8 mouse cellular contexts compared by ENCODE assay signal in the genomic region with DNA sequence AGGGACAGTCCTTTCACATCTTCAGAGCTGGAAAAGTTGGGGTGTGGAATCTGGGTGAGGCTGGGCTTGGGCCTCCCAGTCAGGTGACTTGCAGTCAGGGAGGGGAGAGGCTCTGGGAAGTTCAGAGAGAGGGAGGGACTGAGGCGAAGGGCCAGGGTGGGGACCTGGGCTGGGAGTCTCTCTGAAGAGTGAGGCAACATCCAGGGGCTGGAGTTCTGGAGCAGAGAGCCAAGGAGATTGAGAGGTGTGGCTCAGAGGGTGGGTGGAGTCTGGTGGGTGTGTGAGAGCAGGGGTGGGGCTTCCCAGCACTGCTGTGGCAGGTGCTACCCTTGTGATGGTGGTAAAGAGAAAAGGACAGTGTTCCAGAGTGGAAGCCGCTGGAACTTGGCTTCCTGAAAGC. TPM values are rescaled to one million over a fixed set of nuclear protein-coding genes. Genes with fewer than 3 reads are reported as not detected.
A peak's percentile ranks its signal among the peaks of the same experiment; 100 is the strongest.
DNase-seq lines count a peak whose midpoint lies in the region; ATAC-seq and TF ChIP-seq lines count a peak whose summit lies in the region.

No protein-coding gene starts in this region.

- no peaks in the 10 kb centered on the region for H3K9me3 ChIP-seq in kidney, embryonic 15.5 days (replicated peaks)
- no peaks in the 10 kb centered on the region for H3K9me3 ChIP-seq in limb, embryonic 10.5 days (replicated peaks)
- H3K9me3 ChIP-seq in stomach, embryonic 14.5 days (ENCODE audit: control insufficient read depth, low read depth, low read length), result no peaks in the 10 kb centered on the region

- peaks cover 80% of the 10 kb centered on the region for H3K4me1 ChIP-seq in kidney, embryonic 15.5 days
- H3K4me1 ChIP-seq in limb, embryonic 10.5 days, result peaks cover 73% of the 10 kb centered on the region
- H3K4me1 ChIP-seq in stomach, embryonic 14.5 days (ENCODE audit: control insufficient read depth, insufficient read depth, low read length), result peaks cover 65% of the 10 kb centered on the region
- H3K4me1 ChIP-seq in cerebellum, adult 2 months (ENCODE audit: control insufficient read depth, insufficient read depth, low read length), result peaks cover 6% of the 10 kb centered on the region; the same call in 1 of the 2 replicates

- DNase-seq in kidney, adult 9 months, result no peak
- peak; percentile 61 for DNase-seq in gastrocnemius, postnatal 10 days
- DNase-seq in limb, embryonic 10.5 days (ENCODE audit: low spot score), result no peak
- no peak for DNase-seq in cerebellum, adult 2 months
- no peak for DNase-seq in left cerebral cortex, adult 8-10 months (ENCODE audit: low spot score in 2 of 2)
- DNase-seq in left cerebral cortex, adult 11 months (ENCODE audit: low spot score), result no peak

- H3K9ac ChIP-seq in kidney, embryonic 15.5 days, result no peak overlapping the region
- H3K9ac ChIP-seq in stomach, embryonic 14.5 days (replicated peaks; ENCODE audit: low read depth, low read length), result no peak overlapping the region

- no peak overlapping the region for H3K4me2 ChIP-seq in kidney, embryonic 15.5 days
- H3K4me2 ChIP-seq in stomach, embryonic 14.5 days (replicated peaks; ENCODE audit: low read depth, low read length), result no peak overlapping the region

- peak overlapping the region; percentile 6; the same call in 1 of the 2 replicates for H3K27ac ChIP-seq in kidney, embryonic 15.5 days
- H3K27ac ChIP-seq in limb, embryonic 10.5 days, result peak overlapping the region; percentile 47; the same call in 1 of the 2 replicates
- H3K27ac ChIP-seq in stomach, embryonic 14.5 days (ENCODE audit: low read length), result peak overlapping the region; percentile 78
- no peak overlapping the region for H3K27ac ChIP-seq in cerebellum, adult 2 months (ENCODE audit: insufficient read depth, low read length)

- TF ChIP-seq POLR2A in cerebellum, adult 2 months (IDR thresholded peaks at IDR 0.05; ENCODE audit: borderline replicate concordance, insufficient read depth, low read length), result no peak

- no peak for TF ChIP-seq CTCF in cerebellum, adult 2 months (IDR thresholded peaks at IDR 0.05; ENCODE audit: borderline replicate concordance, insufficient read depth, low read depth, low read length)

- H3K27me3 ChIP-seq in kidney, embryonic 15.5 days, result peaks cover 24% of the 10 kb centered on the region
- peaks cover 51% of the 10 kb centered on the region for H3K27me3 ChIP-seq in limb, embryonic 10.5 days (ENCODE audit: low read depth, poor library complexity, severe bottlenecking)
- no peaks in the 10 kb centered on the region for H3K27me3 ChIP-seq in stomach, embryonic 14.5 days (ENCODE audit: control insufficient read depth, insufficient read depth, low read length)
- H3K27me3 ChIP-seq in cerebellum, adult 2 months (ENCODE audit: control insufficient read depth, insufficient read depth, low read length), result peaks cover 1% of the 10 kb centered on the region; the same call in 1 of the 2 replicates

- peak; percentile 67 for ATAC-seq in kidney, embryonic 15.5 days (replicated peaks; ENCODE audit: low FRiP score)
- peak; percentile 88 for ATAC-seq in stomach, embryonic 14.5 days (ENCODE audit: insufficient number of reproducible peaks, insufficient read depth, low FRiP score, low read depth)

- H3K4me3 ChIP-seq in kidney, embryonic 15.5 days (replicated peaks), result no peak overlapping the region
- H3K4me3 ChIP-seq in limb, embryonic 10.5 days, result no peak overlapping the region
- no peak overlapping the region for H3K4me3 ChIP-seq in stomach, embryonic 14.5 days (ENCODE audit: low read depth, low read length)
- no peak overlapping the region for H3K4me3 ChIP-seq in cerebellum, adult 2 months (replicated peaks; ENCODE audit: insufficient read depth, low read depth, low read length)

- no peaks in the 10 kb centered on the region for H3K36me3 ChIP-seq in kidney, embryonic 15.5 days
- H3K36me3 ChIP-seq in limb, embryonic 10.5 days, result no peaks in the 10 kb centered on the region
- H3K36me3 ChIP-seq in stomach, embryonic 14.5 days (ENCODE audit: control insufficient read depth, insufficient read depth, low read length), result no peaks in the 10 kb centered on the region

- WGBS in kidney, embryonic 15.5 days, result 50% methylated on average over 2 of the region's 2 CpGs
- WGBS in limb, embryonic 10.5 days, result 12% methylated on average over 2 of the region's 2 CpGs
- WGBS in stomach, embryonic 14.5 days, result 15% methylated on average over 2 of the region's 2 CpGs
- 87% methylated on average over 2 of the region's 2 CpGs for WGBS in cerebellum, adult 2 months

RNA-seq across cellular contexts. Expression of gene Socs3, which starts 35.7 kb away (rescaled TPM):
- polyA plus RNA-seq in kidney, embryonic 15.5 days (2015; fragmentation: Nextera tagmentation; extraction: Ambion mirVana), result 14.1 and 15.2 TPM in 2 replicates
- 1 to 10 TPM; 6.2 to 9.8 TPM for total RNA-seq in gastrocnemius, postnatal 10 days (2021)
- 11.2 and 13.2 TPM in 2 replicates for polyA plus RNA-seq in limb, embryonic 10.5 days (2016; fragmentation: Nextera tagmentation; extraction: Ambion mirVana)
- 9.2 and 11.5 TPM in 2 replicates for polyA plus RNA-seq in stomach, embryonic 14.5 days (2014; fragmentation: Nextera tagmentation; extraction: Ambion mirVana)
- 1.6 and 2.1 TPM in 2 replicates for polyA plus RNA-seq in cerebellum, adult 2 months (2012; rRNA removed)
- total RNA-seq in left cerebral cortex, adult 8-10 months (2022), result 1 to 10 TPM; 3.1 to 7.5 (median 3.6) TPM

RNA-seq across cellular contexts. Expression of gene Pgs1, which starts 51.9 kb away (rescaled TPM):
- 34.1 and 38.9 TPM in 2 replicates for polyA plus RNA-seq in kidney, embryonic 15.5 days (2015; fragmentation: Nextera tagmentation; extraction: Ambion mirVana)
- total RNA-seq in gastrocnemius, postnatal 10 days (2021), result 10 to 100 TPM; 17.8 to 21.6 TPM
- polyA plus RNA-seq in limb, embryonic 10.5 days (2016; fragmentation: Nextera tagmentation; extraction: Ambion mirVana), result 47.1 and 47.4 TPM in 2 replicates
- polyA plus RNA-seq in stomach, embryonic 14.5 days (2014; fragmentation: Nextera tagmentation; extraction: Ambion mirVana), result 30.6 and 30.8 TPM in 2 replicates
- polyA plus RNA-seq in cerebellum, adult 2 months (2012; rRNA removed), result 70.5 and 76.5 TPM in 2 replicates
- total RNA-seq in left cerebral cortex, adult 8-10 months (2022), result 10 to 100 TPM; 77.9 to 92.4 (median 82.4) TPM
